Mouse (Mus musculus) midbrain, embryonic 11.5 days (tissue): ENCODE measurements around the gene Zcchc14. TPM values are rescaled to one million over a fixed set of nuclear protein-coding genes. Genes with fewer than 3 reads are reported as not detected.

ENCODE experiments used
- ATAC-seq: fragments of 200-750 bp; cut with Nextera tagmentation; 2 replicates; pipeline ENCODE4 v1.8.0; 2017; ENCODE audit warnings: moderate TSS enrichment, moderate library complexity; ENCODE audit not compliant: low FRiP score
- DNase-seq: peaks from one replicate; pipeline ENCODE4 v3.0.0; 2015; ENCODE audit warnings: low spot score; ENCODE audit errors: missing footprints
- H3K27ac ChIP-seq: fragments of 300-500 bp; sonication (generic); 2 replicates; pipeline ENCODE4 v1.5.1; 2014; ENCODE audit warnings: low read depth, low read length
- H3K27me3 ChIP-seq: fragments of 300-500 bp; sonication (generic); 2 replicates; pipeline ENCODE4 v1.6.1; 2014; ENCODE audit warnings: mild to moderate bottlenecking, low read length, moderate library complexity, mixed read lengths; ENCODE audit not compliant: control insufficient read depth, insufficient read depth
- H3K36me3 ChIP-seq: fragments of 300-500 bp; sonication (generic); 2 replicates; pipeline ENCODE4 v1.6.1; 2014; ENCODE audit warnings: mild to moderate bottlenecking, low read length, moderate library complexity, mixed read lengths; ENCODE audit not compliant: control insufficient read depth, insufficient read depth
- H3K4me1 ChIP-seq: fragments of 300-500 bp; sonication (generic); 2 replicates; pipeline ENCODE4 v1.6.1; 2014; ENCODE audit warnings: low read length; ENCODE audit not compliant: control insufficient read depth, insufficient read depth
- H3K4me2 ChIP-seq: fragments of 300-500 bp; sonication (generic); 2 replicates; pipeline ENCODE4 v1.6.1; 2014; ENCODE audit warnings: mild to moderate bottlenecking, moderate library complexity
- H3K4me3 ChIP-seq: fragments of 300-500 bp; sonication (generic); 2 replicates; pipeline ENCODE4 v1.5.1; 2014; ENCODE audit warnings: low read depth, low read length
- H3K9ac ChIP-seq: fragments of 300-500 bp; sonication (generic); 2 replicates; pipeline ENCODE4 v1.6.1; 2014; ENCODE audit warnings: low read length
- H3K9me3 ChIP-seq: fragments of 300-500 bp; sonication (generic); 2 replicates; pipeline ENCODE4 v1.6.1; 2016; ENCODE audit warnings: low read length; ENCODE audit not compliant: control insufficient read depth
- WGBS: fragments of 180-500 bp; shearing (Covaris S2); extraction: QIAGEN DNeasy Blood & Tissue Kit; methylation state at CpG from one replicate; pipeline ENCODE4 v1.1.7; 2014; 5-methylcytosine and 5-hydroxymethylcytosine counted together
- polyA plus RNA-seq: library from polyadenylated mRNA; unstranded; fragments of >200 nt; fragmentation: Nextera tagmentation; extraction: Ambion mirVana; gene quantifications from 2 replicates; pipeline ENCODE4 v1.2.1, GENCODE M21; 2014

Gene Zcchc14
- polyA plus RNA-seq, 1 experiment from 2014 or later = 22.7 TPM

DNA sequence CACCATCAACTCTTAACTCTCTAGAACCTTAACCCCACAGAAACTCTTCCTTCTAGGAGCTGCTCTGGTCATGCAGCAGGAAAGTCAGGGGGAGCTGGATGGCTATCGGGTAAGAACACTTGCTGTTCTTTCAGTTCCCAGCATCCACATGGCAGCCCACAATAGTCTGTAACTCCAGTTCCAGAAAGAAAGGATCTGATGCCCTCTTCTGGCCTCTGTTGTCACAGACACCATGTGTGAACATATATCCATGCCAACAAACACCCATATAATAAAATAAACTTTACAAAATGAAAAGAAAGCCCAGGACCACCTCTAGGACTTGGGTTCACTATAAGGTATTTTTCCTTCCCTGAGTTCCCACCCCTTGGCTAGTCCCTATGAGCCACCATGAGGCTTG lies 30.8 kb downstream of the Zcchc14 start:
- H3K4me1 ChIP-seq = no peaks in the 10 kb centered on the region
- peaks cover 4% of the 10 kb centered on the region for H3K36me3 ChIP-seq
- no peak overlapping the region for H3K4me2 ChIP-seq
- no peak overlapping the region for H3K27ac ChIP-seq
- ATAC-seq (no peak), DNase-seq (no peak)
- no peak overlapping the region for H3K4me3 ChIP-seq
- H3K9ac ChIP-seq = no peak overlapping the region
- no peaks in the 10 kb centered on the region for H3K9me3 ChIP-seq
- no peaks in the 10 kb centered on the region for H3K27me3 ChIP-seq
- WGBS = 58% methylated on average over 1 of the region's 1 CpGs

DNA sequence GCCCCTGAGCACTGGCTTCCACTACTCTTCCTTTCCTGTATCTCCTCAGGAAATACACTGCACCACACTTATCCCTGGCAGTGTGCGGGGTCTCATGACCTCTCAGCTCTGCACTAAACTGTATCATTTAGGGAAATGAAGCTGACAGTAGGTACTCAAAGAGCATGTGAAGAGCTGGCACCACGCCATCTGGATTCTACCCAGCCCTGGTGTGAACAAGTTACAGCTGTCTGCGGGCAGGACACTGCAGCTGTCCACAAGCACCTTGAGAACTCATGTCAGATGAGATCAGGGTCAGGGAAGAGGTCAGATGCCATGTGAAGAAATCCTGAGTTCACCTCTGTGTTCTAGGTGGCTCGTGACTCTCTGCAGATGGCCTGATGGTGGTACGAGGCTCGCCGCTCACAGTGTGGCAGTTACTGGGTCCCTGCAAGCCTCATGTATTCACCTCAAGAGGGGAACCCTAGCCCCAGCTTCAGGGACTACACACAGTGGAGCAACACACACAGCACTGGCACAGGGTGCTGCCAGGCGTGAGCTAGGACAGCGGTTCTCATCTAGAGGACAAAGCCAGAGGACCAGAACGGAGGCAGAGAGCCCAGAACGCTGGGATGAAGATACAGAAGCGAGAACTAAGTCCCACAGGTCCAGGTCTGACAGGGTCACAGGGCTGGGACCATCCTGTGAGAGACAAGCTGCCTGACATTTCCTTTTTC lies 31.7 kb downstream of the Zcchc14 start:
- ATAC-seq = no peak

DNA sequence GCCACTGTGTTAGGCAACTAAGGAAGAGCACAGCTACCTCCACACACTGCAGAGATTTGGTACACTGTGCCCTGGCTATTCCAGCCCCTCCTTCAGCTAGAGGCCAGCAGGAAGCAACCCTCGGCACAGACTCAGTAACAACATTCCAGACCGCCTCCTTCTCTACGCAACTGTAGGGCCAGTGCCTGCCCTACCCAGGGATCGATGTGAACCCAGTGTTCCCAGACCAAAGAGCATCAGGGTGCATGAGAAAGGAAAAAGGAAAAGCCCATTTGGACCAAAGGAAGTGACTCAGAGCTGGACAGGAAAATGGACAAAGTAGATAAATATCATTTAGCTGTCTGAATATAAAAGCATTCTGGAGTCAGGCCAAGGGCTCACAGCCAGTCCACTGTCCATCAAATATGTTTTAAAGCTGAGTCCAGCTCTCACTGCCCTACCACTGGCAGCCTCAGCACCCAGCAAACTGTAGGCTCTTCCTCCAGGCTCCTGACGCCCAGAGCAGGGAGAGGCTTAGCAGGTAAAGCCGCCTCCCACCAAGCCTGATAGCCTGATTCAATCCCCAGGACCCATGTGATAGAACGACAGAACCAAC lies 33.2 kb downstream of the Zcchc14 start:
- Histone ChIP-seq H3K4me3 (no peak overlapping the region), H3K4me2 (no peak overlapping the region), H3K4me1 (no peaks in the 10 kb centered on the region), H3K9ac (no peak overlapping the region), H3K36me3 (no peaks in the 10 kb centered on the region), H3K27me3 (no peaks in the 10 kb centered on the region), H3K9me3 (no peaks in the 10 kb centered on the region), H3K27ac (no peak overlapping the region)
- ATAC-seq = no peak
- peak; percentile 60 for DNase-seq
- 74% methylated on average over 7 of the region's 7 CpGs for WGBS

More for the DNA sequence above, 31.7 kb downstream of the Zcchc14 start:
- Histone ChIP-seq H3K9me3 (no peaks in the 10 kb centered on the region), H3K4me3 (no peak overlapping the region), H3K4me1 (no peaks in the 10 kb centered on the region), H3K36me3 (no peaks in the 10 kb centered on the region), H3K9ac (no peak overlapping the region), H3K27ac (no peak overlapping the region), H3K4me2 (no peak overlapping the region), H3K27me3 (no peaks in the 10 kb centered on the region)
- WGBS = 91% methylated on average over 12 of the region's 12 CpGs
- no peak for DNase-seq

DNA sequence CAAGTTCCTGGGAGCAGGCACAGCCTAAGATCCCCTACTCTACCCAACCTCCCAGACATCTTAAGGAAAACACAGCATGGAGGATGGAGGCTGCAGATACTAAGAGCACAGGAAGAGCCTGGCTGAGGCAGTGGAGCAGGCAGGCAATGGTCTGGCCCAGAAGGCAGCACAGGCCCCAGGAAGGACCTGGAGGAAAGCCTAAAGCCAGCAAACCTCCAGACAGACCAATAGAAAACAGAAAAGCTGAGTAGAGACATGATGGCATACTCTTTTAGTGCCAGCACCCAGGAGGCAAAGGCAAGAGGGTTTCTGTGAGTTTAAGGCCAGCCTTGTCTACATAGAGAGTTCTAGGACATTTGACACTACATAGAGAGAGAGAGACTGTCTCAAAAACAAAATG lies 39.3 kb downstream of the Zcchc14 start:
- H3K4me3 ChIP-seq = no peak overlapping the region
- DNase-seq (no peak), ATAC-seq (no peak)
- peaks cover 6% of the 10 kb centered on the region for H3K36me3 ChIP-seq
- H3K9ac ChIP-seq = no peak overlapping the region
- H3K9me3 ChIP-seq = no peaks in the 10 kb centered on the region
- no peaks in the 10 kb centered on the region for H3K4me1 ChIP-seq
- no peaks in the 10 kb centered on the region for H3K27me3 ChIP-seq
- H3K27ac ChIP-seq = no peak overlapping the region
- H3K4me2 ChIP-seq = no peak overlapping the region

DNA sequence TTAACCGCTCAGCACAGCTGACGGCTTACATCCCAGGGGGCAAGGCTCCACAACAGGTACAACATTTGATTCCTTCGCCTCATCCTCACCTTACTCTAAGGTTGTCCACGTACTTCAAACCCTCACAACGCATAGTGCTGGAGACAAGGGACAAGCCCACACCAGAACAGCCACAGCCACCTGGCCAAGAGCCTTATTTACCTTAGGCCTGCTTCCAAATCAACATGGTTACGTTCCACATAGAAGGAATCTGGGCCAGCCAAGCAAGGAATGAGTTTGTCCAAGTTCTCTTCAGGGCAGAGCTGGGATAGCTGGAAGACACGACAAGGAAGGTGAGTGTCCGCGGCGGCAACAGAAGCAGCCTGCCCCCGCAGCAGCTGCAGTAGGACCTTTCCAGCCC lies 42.8 kb downstream of the Zcchc14 start:
- Histone ChIP-seq H3K9me3 (no peaks in the 10 kb centered on the region), H3K4me1 (no peaks in the 10 kb centered on the region), H3K4me2 (no peak overlapping the region), H3K4me3 (no peak overlapping the region), H3K9ac (no peak overlapping the region), H3K27me3 (no peaks in the 10 kb centered on the region), H3K36me3 (peaks cover 17% of the 10 kb centered on the region), H3K27ac (no peak overlapping the region)
- WGBS = 96% methylated on average over 11 of the region's 11 CpGs
- ATAC-seq = no peak
- DNase-seq = no peak

DNA sequence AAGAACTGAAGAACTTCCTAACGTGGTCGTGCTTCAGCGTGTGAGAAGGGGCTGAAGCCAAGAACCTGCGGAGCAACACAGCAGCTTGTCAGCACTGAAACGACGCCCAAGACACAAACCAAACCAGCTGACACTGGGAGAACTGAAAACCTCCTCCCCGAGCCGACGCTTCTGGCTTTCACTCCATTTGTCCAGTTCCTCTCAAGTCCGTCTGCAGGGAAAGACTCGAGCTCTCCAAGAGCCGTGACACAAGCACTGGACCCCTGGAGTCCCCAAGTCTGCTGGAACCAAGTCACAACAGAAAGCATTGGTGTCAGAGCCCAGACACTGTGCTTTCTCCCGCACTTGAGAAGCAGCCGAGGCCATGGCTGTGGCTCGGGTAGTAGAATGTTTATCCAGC lies 43.5 kb downstream of the Zcchc14 start:
- H3K4me3 ChIP-seq = no peak overlapping the region
- H3K9me3 ChIP-seq = no peaks in the 10 kb centered on the region
- H3K36me3 ChIP-seq = peaks cover 24% of the 10 kb centered on the region
- H3K27me3 ChIP-seq = no peaks in the 10 kb centered on the region
- ATAC-seq (no peak), DNase-seq (no peak)
- WGBS = 89% methylated on average over 15 of the region's 15 CpGs
- H3K9ac ChIP-seq = no peak overlapping the region
- no peak overlapping the region for H3K27ac ChIP-seq
- H3K4me1 ChIP-seq = no peaks in the 10 kb centered on the region
- H3K4me2 ChIP-seq = no peak overlapping the region

DNA sequence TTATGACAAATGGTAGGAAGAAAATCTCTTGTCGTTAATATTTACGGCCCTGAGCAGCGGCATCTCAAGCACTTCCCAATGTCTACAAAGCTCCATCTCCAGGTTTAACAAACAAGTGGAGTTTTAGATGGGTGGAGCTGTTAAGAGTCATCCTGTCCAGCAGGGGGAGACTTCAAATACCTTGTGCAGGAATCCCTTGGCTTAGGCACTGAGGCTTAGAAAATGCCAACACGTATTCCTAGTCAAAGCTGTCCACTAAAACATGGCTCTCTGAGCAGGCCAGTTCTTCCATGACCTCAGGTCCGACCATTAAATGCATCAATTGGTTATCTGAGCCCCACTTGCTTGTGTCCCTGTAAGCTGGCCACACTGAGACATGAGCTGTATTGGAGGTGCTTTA lies 45.0 kb downstream of the Zcchc14 start:
- Histone ChIP-seq H3K4me1 (no peaks in the 10 kb centered on the region), H3K9me3 (no peaks in the 10 kb centered on the region), H3K9ac (no peak overlapping the region), H3K27ac (no peak overlapping the region), H3K36me3 (peaks cover 32% of the 10 kb centered on the region), H3K27me3 (no peaks in the 10 kb centered on the region), H3K4me2 (no peak overlapping the region), H3K4me3 (no peak overlapping the region)
- ATAC-seq (no peak), DNase-seq (no peak)
- WGBS = 91% methylated on average over 5 of the region's 5 CpGs

DNA sequence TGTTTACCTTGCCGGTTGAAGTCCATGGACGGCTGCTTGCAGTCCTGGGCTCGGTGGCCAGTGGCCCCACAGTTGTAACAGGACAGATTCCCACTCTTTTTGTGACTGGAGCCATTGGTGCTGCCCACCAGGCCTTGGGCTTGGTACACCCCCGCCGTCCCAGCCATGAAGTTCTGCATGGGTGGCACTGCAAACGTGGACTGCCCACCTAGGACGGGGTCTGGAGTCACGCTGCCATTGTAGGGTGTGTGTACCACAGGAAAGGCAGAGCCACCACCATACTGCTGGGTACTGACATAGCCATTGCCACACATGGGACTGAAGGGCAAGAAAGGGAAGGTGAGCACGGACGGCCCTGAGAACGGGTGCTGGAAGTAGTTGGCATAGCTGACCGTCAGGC lies 48.9 kb downstream of the Zcchc14 start:
- Histone ChIP-seq H3K9ac (no peak overlapping the region), H3K27ac (no peak overlapping the region), H3K36me3 (peaks cover 34% of the 10 kb centered on the region), H3K4me3 (no peak overlapping the region), H3K9me3 (no peaks in the 10 kb centered on the region), H3K27me3 (no peaks in the 10 kb centered on the region), H3K4me2 (no peak overlapping the region), H3K4me1 (no peaks in the 10 kb centered on the region)
- ATAC-seq = no peak
- 94% methylated on average over 12 of the region's 12 CpGs for WGBS
- no peak for DNase-seq

DNA sequence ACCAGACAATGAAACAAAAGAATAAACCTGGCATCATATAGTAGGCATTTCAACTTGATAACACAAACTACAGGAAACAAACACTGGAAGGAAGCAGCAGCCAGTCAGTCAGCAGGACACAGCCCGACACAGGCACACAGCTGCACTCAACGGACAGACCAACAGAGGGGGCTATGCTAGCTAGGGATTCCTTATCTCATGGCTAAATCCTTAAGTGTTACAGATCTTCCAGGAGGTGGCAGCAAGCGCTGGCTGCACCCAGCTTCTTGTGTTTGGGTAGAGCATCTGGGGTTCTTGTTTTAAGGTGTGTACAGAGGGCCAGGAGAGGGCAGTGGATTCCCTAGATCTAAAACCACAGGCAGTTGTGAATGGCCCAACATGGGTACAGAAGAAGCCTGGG lies 49.8 kb downstream of the Zcchc14 start:
- Histone ChIP-seq H3K4me3 (no peak overlapping the region), H3K27me3 (no peaks in the 10 kb centered on the region), H3K4me1 (no peaks in the 10 kb centered on the region), H3K9ac (no peak overlapping the region), H3K27ac (no peak overlapping the region), H3K4me2 (no peak overlapping the region), H3K9me3 (no peaks in the 10 kb centered on the region), H3K36me3 (peaks cover 35% of the 10 kb centered on the region)
- ATAC-seq (peak; percentile 51; the same call in 1 of the 2 replicates), DNase-seq (peak; percentile 90)
- 30% methylated on average over 3 of the region's 3 CpGs for WGBS
